Mouse (Mus musculus): ENCODE results near the gene Fezf1.

Fezf1 gene

DNA sequence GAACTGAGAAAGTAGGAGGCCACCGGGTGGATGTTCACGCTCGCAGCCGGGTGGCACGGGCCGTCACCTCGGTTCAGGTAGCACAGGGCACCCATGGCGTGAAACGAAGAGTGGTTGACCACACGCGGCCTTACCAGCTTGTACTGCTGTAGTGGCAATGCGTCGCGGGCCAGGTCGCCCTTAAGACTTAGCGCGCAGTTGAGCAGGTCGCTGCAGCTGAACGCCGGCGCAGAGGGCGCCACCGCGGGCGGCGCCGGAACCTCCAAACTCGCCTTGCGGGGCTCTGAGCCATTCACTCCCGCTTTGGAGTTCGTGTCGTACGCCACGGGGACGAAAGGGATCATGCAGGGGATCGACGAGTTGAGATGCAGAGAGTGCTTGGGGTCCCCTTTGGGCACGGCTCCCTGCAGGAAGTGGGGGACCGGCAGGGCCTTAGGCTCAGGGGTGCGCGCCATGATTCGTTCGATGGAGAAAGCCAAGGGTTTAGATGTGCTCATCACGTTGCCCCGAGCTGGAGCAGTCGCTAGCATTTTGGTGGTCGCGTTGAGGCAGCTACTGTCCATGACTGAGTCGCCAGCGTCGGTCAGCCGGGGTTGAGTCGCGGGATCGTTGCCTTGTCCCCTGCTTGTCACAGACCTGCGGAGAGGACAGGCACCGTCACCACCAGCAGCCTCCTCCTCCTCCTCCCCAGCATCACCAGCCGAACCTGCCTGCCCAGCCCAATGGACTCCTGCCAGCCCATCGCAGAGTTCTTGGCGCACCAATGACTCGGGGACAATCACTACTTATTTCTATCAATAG lies 450 bp downstream of the Fezf1 start:
- DNase-seq (ENCODE audit: low spot score): no peak

DNA sequence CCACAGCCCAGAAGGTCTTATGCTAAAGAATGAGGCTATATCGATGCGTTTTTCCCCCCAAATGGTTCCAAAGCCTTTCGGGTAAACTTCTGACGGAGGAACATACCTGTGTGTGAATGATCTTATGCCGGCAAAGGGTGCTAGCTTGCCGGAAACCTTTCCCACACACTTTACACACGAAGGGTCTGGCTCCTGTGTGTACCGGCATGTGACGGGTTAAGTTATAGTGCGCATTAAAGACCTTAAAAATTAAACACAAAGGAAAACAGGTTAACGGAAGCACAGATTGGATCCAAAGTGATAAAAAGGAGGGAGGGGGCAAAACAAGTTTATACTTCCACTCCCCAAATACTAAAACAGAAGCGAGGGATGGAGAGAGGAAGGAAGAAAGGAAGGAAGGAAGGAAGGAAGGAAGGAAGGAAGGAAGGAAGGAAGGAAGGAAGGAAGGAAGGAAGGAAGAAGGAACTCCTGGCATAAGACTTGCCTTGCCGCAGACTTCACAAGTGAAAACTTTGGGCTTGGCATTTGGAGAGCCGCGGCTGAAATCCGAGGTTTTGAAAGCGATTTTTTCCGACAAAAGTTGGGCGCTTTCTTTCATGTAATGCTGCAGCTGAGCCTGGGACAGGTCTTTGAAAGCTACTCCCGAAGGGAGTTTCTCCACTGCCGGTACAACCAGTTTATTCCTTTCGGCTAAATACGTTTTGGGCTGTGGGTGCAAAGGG lies 1.2 kb downstream of the Fezf1 start:
- no peak for DNase-seq (ENCODE audit: low spot score)

DNA sequence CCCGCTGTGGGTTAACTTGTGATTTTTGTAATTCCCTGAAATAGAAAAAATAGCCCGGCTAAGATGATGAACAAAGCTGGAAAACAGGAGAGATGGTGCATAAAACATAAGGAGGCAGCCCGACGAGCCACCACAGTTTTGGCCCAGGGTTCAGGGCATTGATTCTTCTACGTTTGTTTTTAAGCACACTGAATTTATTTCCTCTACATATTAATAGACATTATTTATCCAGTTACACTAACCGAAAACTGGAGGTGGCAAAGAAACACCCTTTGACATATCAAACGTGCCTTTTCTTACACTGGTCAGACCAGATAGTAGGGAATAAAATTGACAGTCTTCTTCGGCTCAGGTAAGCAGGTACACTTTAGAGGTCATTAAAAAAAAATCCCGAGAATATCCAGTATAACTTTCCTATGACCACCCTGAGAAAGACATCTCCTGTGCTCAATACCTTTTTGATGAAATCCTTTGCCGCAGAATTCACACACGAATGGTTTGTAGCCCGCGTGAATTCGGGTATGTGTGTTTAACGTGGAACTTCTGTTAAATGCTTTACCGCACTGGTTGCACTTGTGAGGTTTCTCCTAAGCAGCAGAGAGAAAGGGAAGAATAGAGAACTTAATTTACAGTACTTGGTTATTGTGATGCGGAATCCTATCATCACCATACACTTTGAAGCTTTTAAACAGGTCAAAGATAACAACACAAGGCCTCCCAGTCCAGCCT lies 1.9 kb downstream of the Fezf1 start:
- no peak for DNase-seq (ENCODE audit: low spot score)

DNA sequence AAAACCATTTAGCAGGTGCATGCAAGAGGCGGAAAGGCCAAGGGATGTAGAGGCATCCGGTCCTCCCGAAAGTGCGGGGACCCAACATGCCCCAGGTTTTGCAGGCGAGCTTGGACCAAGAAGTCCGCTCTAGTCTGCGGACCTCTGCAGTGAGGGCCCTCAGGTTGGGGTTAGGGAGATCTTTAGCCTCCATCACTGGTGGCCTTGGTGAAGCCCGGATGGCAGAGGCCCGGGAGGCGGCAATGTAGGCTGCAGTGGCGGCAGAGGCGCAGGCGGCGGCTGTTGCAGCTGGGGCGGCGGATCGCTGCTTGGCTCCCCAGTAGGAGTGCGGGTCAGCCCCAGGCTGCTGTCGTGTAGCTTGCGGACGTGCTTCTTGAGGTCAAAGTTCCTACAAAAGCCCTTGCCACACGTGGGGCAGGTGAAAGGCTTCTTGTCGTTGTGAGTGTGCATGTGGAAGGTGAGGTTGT lies 2.6 kb downstream of the Fezf1 start:
- no peak for DNase-seq (ENCODE audit: low spot score)

DNA sequence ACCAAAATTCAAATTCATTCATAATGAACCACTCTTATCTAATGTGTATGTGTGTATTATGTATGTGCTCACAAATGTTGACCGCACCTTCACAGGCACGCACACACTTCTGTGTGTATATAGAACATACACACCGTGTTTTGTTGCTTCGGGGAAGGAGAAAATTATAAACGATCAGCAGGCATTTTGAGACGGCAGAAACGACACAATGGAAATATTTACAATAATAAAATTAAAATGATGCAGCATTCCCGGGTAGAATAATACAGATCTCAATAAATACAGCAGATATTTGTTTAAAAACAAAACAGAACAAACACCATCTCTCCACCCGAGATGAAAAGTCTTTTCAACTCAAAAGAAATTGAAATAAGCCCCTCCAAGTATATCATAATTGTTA lies 3.0 kb downstream of the Fezf1 start:
- DNase-seq (ENCODE audit: low spot score): no peak

DNA sequence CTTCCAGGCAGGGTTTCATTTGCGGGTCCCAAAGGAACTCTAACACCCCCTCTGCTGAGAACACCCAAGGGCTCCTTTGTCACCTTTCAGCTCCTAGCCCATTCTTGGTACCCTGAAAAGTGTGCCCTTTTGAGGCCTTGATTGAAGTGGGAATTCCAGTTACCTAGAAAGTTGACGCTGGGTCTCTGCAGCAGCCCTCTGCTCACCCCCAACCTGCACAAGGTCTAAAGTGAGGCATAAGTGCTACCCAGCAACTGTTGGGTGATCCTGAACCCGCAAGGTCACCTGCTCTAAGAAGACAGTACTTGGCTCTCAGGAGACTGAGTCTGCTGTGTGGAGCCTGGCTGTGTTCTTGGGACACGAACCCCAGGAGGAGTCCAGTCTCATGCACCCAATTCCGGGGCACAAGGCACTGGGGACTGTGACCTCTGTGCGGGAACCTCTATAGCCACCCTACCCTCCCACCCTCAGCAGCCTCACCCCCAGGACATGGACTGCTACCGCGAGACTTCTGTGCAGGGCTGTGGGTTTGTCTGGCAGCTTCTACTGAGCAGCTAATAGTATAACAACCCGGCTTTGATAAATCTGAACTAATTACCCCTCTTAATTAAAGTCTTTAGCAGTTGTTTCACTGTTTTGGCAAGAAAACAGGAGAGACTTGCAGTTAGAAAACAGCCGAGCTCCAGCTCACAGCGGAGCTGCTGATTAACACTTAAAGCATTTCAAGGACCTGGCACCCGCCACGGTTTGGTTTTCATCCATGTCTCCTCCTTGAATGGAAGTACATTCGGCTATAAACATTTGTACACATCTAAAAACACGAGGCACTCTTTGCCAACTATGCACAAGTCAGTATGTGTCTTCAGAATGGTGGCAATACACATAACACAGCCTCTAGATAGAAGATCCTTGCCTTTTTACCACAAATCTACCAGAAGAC lies 4.1 kb downstream of the Fezf1 start:
- DNase-seq (ENCODE audit: low spot score): no peak

DNA sequence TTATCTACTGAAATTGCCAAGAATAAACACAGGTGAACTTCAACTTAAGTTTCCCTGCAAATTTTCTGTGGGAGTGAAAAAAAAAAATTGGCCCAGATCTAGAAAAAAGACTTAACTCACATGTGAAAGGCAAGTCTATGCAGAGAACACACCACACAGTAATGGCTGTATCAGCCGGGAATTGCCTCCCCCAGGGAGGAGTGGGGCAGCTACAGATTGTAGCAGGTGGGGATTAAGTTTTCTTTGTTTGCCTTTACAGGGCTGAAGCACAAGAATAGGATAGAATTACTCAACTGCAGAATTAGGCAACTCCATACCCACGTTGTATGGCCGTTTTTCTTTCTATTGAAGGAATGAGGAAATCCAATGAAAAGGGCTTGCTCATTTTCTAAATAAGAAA lies 36.7 kb downstream of the Fezf1 start:
- no peak for DNase-seq (ENCODE audit: low spot score)

DNA sequence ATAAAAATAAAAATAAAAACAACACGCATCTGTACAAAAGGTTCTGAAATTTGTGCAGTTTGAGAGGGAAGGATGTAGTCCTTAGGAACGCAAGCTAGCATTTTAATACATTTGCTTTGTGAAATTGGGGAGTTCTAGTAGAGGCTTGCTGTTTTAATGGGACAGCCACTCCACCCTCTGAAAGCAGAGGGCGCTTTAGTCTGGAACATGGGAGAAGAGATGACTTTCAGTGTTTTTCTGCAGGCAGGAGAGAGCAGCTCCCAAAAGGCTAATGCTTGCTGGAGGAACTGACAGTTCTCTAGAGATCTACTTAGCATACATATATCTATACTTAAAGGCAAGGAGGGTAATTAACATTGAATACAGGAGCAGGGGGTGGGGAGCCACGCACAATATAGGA lies 40.4 kb downstream of the Fezf1 start:
- DNase-seq (ENCODE audit: low spot score): no peak

DNA sequence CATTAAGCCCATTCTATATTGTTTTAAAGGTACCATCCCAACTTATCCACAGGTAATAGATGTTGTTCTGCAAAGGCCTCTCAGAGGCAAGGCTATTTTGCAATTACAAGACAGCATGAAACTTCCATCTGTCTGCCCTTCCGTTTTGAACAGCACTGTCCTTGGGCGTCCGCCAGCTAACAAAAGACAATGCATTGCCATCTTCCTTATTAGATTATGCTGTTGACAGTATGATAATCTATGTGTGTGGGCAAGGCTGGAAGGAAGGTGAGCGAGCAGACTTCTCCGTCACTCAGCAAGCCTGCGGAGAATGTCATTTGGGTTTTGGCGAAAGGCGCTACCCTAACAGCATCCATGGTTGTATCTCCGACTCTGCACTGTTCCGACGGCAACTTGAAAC lies 45.5 kb downstream of the Fezf1 start:
- DNase-seq (ENCODE audit: low spot score): no peak

All from yolk sac, embryonic 10.5 days (tissue).